In genomic region chr9:111070546-111070961, GRCm38 (mm10) we compare ENCODE assay signal across 8 mouse cellular contexts. TPM values are rescaled to one million over a fixed set of nuclear protein-coding genes. Genes with fewer than 3 reads are reported as not detected.
DNase-seq lines count a peak whose midpoint lies in the region; ATAC-seq and TF ChIP-seq lines count a peak whose summit lies in the region.

No protein-coding gene starts in this region.

- H3K27me3 ChIP-seq in kidney, postnatal 0 days (ENCODE audit: insufficient read depth, low read length), result no peaks in the 10 kb centered on the region
- no peaks in the 10 kb centered on the region for H3K27me3 ChIP-seq in testis, adult 2 months (ENCODE audit: control insufficient read depth, insufficient read depth, low read length)

- no peak overlapping the region for H3K9ac ChIP-seq in kidney, postnatal 0 days (ENCODE audit: low read depth, low read length)

- peak; percentile 50 to 52 for DNase-seq in cerebellum, postnatal 10 days
- no peak for DNase-seq in cerebellum, adult 11 months
- peak; percentile 55 for DNase-seq in urinary bladder, postnatal 14 days (ENCODE audit: low spot score)
- no peak for DNase-seq in urinary bladder, adult 2 months (ENCODE audit: low spot score)
- peak; percentile 45 for DNase-seq in kidney, postnatal 0 days (ENCODE audit: low spot score)
- peak; percentile 57 for DNase-seq in lung, postnatal 25 days (ENCODE audit: low spot score)

- TF ChIP-seq POLR2A in testis, adult 2 months (IDR thresholded peaks at IDR 0.05; ENCODE audit: control insufficient read depth, low read depth, low read length), result no peak

- WGBS in kidney, postnatal 0 days, result 32% methylated on average over 4 of the region's 4 CpGs

- no peak overlapping the region for H3K4me2 ChIP-seq in kidney, postnatal 0 days (ENCODE audit: low read length)

- no peaks in the 10 kb centered on the region for H3K36me3 ChIP-seq in kidney, postnatal 0 days (ENCODE audit: insufficient read depth, low read length)
- H3K36me3 ChIP-seq in testis, adult 2 months (ENCODE audit: control insufficient read depth, insufficient read depth, low read length), result no peaks in the 10 kb centered on the region

- peak; percentile 82 for ATAC-seq in erythroid progenitor cell, adult 5-6 weeks (replicated peaks; ENCODE audit: low FRiP score, poor library complexity, severe bottlenecking)
- no peak for ATAC-seq in kidney, postnatal 0 days (replicated peaks; ENCODE audit: low FRiP score, low read depth)

- peak; percentile 81 for TF ChIP-seq CTCF in kidney, postnatal 0 days (IDR thresholded peaks at IDR 0.05; ENCODE audit: low read depth)
- TF ChIP-seq CTCF in testis, adult 2 months (IDR thresholded peaks at IDR 0.05; ENCODE audit: control insufficient read depth, insufficient read depth, insufficient replicate concordance, low read depth, low read length), result peak; percentile 55; the same call in 1 of the 2 replicates

- no peak overlapping the region for H3K27ac ChIP-seq in kidney, postnatal 0 days
- no peak overlapping the region for H3K27ac ChIP-seq in testis, adult 2 months (ENCODE audit: control insufficient read depth, insufficient read depth, low read depth, low read length)

- H3K4me1 ChIP-seq in kidney, postnatal 0 days (replicated peaks; ENCODE audit: insufficient read depth, low read length), result no peaks in the 10 kb centered on the region
- H3K4me1 ChIP-seq in testis, adult 2 months (ENCODE audit: control insufficient read depth, insufficient read depth, low read length), result peaks cover 3% of the 10 kb centered on the region; the same call in 1 of the 2 replicates

- H3K4me3 ChIP-seq in kidney, postnatal 0 days (replicated peaks; ENCODE audit: low read depth, low read length), result no peak overlapping the region
- no peak overlapping the region for H3K4me3 ChIP-seq in testis, adult 2 months (ENCODE audit: control insufficient read depth, low read depth, low read length)

- H3K9me3 ChIP-seq in kidney, postnatal 0 days (replicated peaks; ENCODE audit: low read length), result no peaks in the 10 kb centered on the region

RNA-seq across cellular contexts. Expression of gene Ccrl2, which starts 13.2 kb away (rescaled TPM):
- 7.4 and 8.9 TPM in 2 replicates for polyA plus RNA-seq in urinary bladder, adult 2 months (2012; rRNA removed)
- total RNA-seq in erythroid progenitor cell, adult 5-6 weeks (2015; ENCODE audit: low replicate concordance), result 11.5 and 13.8 TPM in 2 replicates
- total RNA-seq in erythroid progenitor cell, adult 5-6 weeks (2017; ENCODE audit: low replicate concordance), result 25.2 and 26.2 TPM in 2 replicates
- 2.7 and 3.5 TPM in 2 replicates for polyA plus RNA-seq in kidney, postnatal 0 days (2015; fragmentation: Nextera tagmentation; extraction: Ambion mirVana)
- polyA plus RNA-seq in testis, adult 2 months (2012; rRNA removed), result 0.78 and 0.81 TPM in 2 replicates

RNA-seq across cellular contexts. Expression of gene Lrrfip2, which starts 46.8 kb away (rescaled TPM):
- 53.4 and 53.9 TPM in 2 replicates for polyA plus RNA-seq in urinary bladder, adult 2 months (2012; rRNA removed)
- total RNA-seq in erythroid progenitor cell, adult 5-6 weeks (2015; ENCODE audit: low replicate concordance), result 8.4 and 37.8 TPM in 2 replicates
- 57.0 and 75.1 TPM in 2 replicates for total RNA-seq in erythroid progenitor cell, adult 5-6 weeks (2017; ENCODE audit: low replicate concordance)
- 39.6 and 39.9 TPM in 2 replicates for polyA plus RNA-seq in kidney, postnatal 0 days (2015; fragmentation: Nextera tagmentation; extraction: Ambion mirVana)
- 131 and 135 TPM in 2 replicates for polyA plus RNA-seq in testis, adult 2 months (2012; rRNA removed)

RNA-seq across cellular contexts. Expression of gene Ltf, which starts 51.5 kb away (rescaled TPM):
- not detected in 2 replicates for polyA plus RNA-seq in urinary bladder, adult 2 months (2012; rRNA removed)
- 420 and 461 TPM in 2 replicates for total RNA-seq in erythroid progenitor cell, adult 5-6 weeks (2015; ENCODE audit: low replicate concordance)
- 308 and 520 TPM in 2 replicates for total RNA-seq in erythroid progenitor cell, adult 5-6 weeks (2017; ENCODE audit: low replicate concordance)
- polyA plus RNA-seq in kidney, postnatal 0 days (2015; fragmentation: Nextera tagmentation; extraction: Ambion mirVana), result 2.2 and 2.5 TPM in 2 replicates
- polyA plus RNA-seq in testis, adult 2 months (2012; rRNA removed), result 14.0 TPM in 1 of 2 replicates, not detected in the other

Comparison
In these comparisons a context has a peak if more than half of its experiments do, and no peak if none do; other contexts are left out.
1. DNase-seq: peak in cerebellum, postnatal 10 days (2 of 2), urinary bladder, postnatal 14 days (single experiment), kidney, postnatal 0 days (single experiment) and lung, postnatal 25 days (single experiment); none in cerebellum, adult 11 months (single experiment) and urinary bladder, adult 2 months (single experiment).